Mouse (Mus musculus) heart, adult 2 months (tissue): ENCODE data around the gene Agt. TPM values are rescaled to one million over a fixed set of nuclear protein-coding genes. Genes with fewer than 3 reads are reported as not detected.

Experiments used
- DNase-seq, 2 experiments: peaks; one replicate each; pipeline ENCODE4 v3.0.0; 2021
- H3K27ac ChIP-seq: fragments of 200-600 bp; 2 replicates; pipeline ENCODE4 v1.8.1; 2022
- H3K27me3 ChIP-seq: fragments of 200-500 bp; 2 replicates; pipeline ENCODE4 v1.6.1; 2012; ENCODE audit warnings: mild to moderate bottlenecking, low read length, inconsistent platforms, mixed read lengths; ENCODE audit not compliant: control insufficient read depth, insufficient read depth
- H3K36me3 ChIP-seq: fragments of 200-500 bp; 2 replicates; pipeline ENCODE4 v1.6.1; 2012; ENCODE audit warnings: low read length, inconsistent platforms; ENCODE audit not compliant: control insufficient read depth, insufficient read depth
- H3K4me1 ChIP-seq: fragments of 200-500 bp; 2 replicates; pipeline ENCODE4 v1.6.1; 2011; ENCODE audit warnings: low read length; ENCODE audit not compliant: control insufficient read depth, insufficient read depth
- H3K4me3 ChIP-seq: fragments of 200-600 bp; 2 replicates; pipeline ENCODE4 v1.8.1; 2022
- H3K79me2 ChIP-seq: fragments of 200-500 bp; replicated peaks from 2 replicates; pipeline ENCODE4 v1.6.1; 2012; ENCODE audit warnings: mild to moderate bottlenecking, inconsistent platforms, low read length, moderate library complexity, mixed read lengths; ENCODE audit not compliant: control insufficient read depth, insufficient read depth
- H3K9ac ChIP-seq: fragments of 200-500 bp; 2 replicates; pipeline ENCODE4 v1.6.1; 2012; ENCODE audit warnings: low read depth, mild to moderate bottlenecking, control low read depth, inconsistent platforms, low read length, mixed read lengths
- CTCF ChIP-seq: fragments of 200-600 bp; IDR thresholded peaks from 2 replicates; pipeline ENCODE4 v1.8.1; 2022; ENCODE audit warnings: antibody characterized with exemption, mild to moderate bottlenecking, moderate library complexity
- EP300 ChIP-seq: fragments of 200-500 bp; IDR thresholded peaks from 2 replicates; pipeline ENCODE4 v1.6.1; 2011; ENCODE audit warnings: low read depth, low read length, control low read depth; ENCODE audit not compliant: insufficient read depth
- POLR2A ChIP-seq: fragments of 200-500 bp; IDR thresholded peaks from 2 replicates; pipeline ENCODE4 v1.6.1; 2011; ENCODE audit warnings: mild to moderate bottlenecking, low read depth, low read length, control low read depth; ENCODE audit not compliant: insufficient read depth
- WGBS: fragments of 180-500 bp; shearing (Covaris S2); methylation state at CpG from one replicate; pipeline ENCODE4 v1.1.7; 2018; 5-methylcytosine and 5-hydroxymethylcytosine counted together
- intact Hi-C: fragments of 180-260 bp; cut with DNase I; formaldehyde crosslinking; loops from one replicate; pipeline ENCODE4 v1.15.1; 2025
- polyA plus RNA-seq: library from polyadenylated mRNA; depleted of rRNA; stranded (reverse); fragments of >200 nt; gene quantifications from 2 replicates; pipeline ENCODE4 v1.2.3, GENCODE M21; 2012
- total RNA-seq, 2 experiments: library from RNA; stranded (reverse); gene quantifications; 2 replicates each; pipeline ENCODE4 v1.2.3; 2021

The Agt gene
- total and polyA plus RNA-seq, 3 experiments: 9.4 to 10.5 (median 10.3) TPM

- DNase-seq: no peak
Measured at GRCm38 (mm10) chr8:124532626-124533025, 36.9 kb downstream of the Agt start.

DNA sequence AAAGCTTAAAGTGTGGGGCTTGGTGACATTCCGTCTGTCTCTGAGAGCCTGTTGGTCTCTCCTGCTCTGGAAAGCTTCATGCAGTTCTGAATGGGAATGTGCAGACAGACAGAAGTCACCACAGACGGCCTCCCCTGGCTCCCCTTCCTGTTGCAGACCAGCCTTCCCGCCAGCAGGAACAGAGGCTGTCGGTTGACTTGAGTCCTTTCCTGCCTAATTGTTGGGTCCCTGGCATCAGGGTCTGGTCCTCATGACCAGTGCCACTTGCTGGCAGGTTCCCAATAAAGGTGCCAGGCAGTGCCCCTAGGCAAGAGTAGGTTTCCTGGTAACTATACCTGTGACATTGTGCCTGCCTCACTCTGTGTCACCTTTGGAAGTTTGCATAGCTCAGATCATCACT, 38.5 kb downstream of the Agt start:
- Histone ChIP-seq H3K79me2 (peaks cover 2% of the 10 kb centered on the region; the same call in 1 of the 2 replicates), H3K9ac (no peak overlapping the region), H3K4me3 (no peak overlapping the region), H3K27ac (no peak overlapping the region), H3K27me3 (no peaks in the 10 kb centered on the region), H3K36me3 (no peaks in the 10 kb centered on the region), H3K4me1 (no peaks in the 10 kb centered on the region)
- intact Hi-C loops: no loop called here
- WGBS: 68% methylated on average over 4 of the region's 4 CpGs
- TF ChIP-seq POLR2A: no peak
- TF ChIP-seq CTCF: no peak
- TF ChIP-seq EP300: no peak
- no peak for DNase-seq

More at GRCm38 (mm10) chr8:124532626-124533025, 36.9 kb downstream of the Agt start:
- Histone ChIP-seq H3K4me3 (no peak overlapping the region), H3K27me3 (no peaks in the 10 kb centered on the region), H3K36me3 (no peaks in the 10 kb centered on the region), H3K4me1 (no peaks in the 10 kb centered on the region), H3K27ac (no peak overlapping the region), H3K9ac (no peak overlapping the region), H3K79me2 (no peaks in the 10 kb centered on the region)
- intact Hi-C loops: no loop called here
- TF ChIP-seq POLR2A (no peak), EP300 (no peak), CTCF (no peak)
- 97% methylated on average over 3 of the region's 3 CpGs for WGBS

GRCm38 (mm10) chr8:124530556-124530955, 39.0 kb downstream of the Agt start:
- H3K27ac ChIP-seq: no peak overlapping the region
- DNase-seq: no peak
- 65% methylated on average over 7 of the region's 7 CpGs for WGBS
- no peaks in the 10 kb centered on the region for H3K4me1 ChIP-seq
- H3K36me3 ChIP-seq: no peaks in the 10 kb centered on the region
- no peak overlapping the region for H3K4me3 ChIP-seq
- peaks cover 2% of the 10 kb centered on the region; the same call in 1 of the 2 replicates for H3K79me2 ChIP-seq
- TF ChIP-seq EP300 (no peak), POLR2A (no peak), CTCF (no peak)
- no peak overlapping the region for H3K9ac ChIP-seq
- intact Hi-C loops: no loop called here
- no peaks in the 10 kb centered on the region for H3K27me3 ChIP-seq

DNA sequence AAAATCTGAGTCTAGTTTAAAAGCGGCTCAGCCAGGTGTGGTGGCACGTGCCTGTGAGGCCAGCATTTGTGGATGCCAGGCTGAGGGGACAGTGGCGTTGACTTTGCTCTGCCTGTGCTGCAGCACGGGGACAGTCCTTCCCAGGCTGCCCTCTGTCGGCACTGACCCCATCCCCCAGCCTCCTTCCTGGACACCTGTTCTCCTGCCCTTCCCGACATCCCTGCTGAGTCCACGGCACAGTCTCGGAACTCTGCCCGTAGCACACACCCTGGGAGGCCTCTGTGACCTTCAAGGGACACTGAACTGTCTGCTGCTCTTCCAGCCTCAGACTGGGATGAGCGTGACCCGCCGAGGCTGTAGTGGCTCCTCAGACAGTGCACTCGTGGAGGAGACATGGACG, 39.4 kb downstream of the Agt start:
- no peak for TF ChIP-seq CTCF
- Histone ChIP-seq H3K4me3 (no peak overlapping the region), H3K79me2 (peaks cover 2% of the 10 kb centered on the region; the same call in 1 of the 2 replicates), H3K27me3 (no peaks in the 10 kb centered on the region), H3K9ac (no peak overlapping the region), H3K4me1 (no peaks in the 10 kb centered on the region), H3K36me3 (no peaks in the 10 kb centered on the region), H3K27ac (no peak overlapping the region)
- intact Hi-C loops: no loop called here
- 73% methylated on average over 14 of the region's 14 CpGs for WGBS
- peak in 1 of 2 experiments; percentile 7 for DNase-seq

DNA sequence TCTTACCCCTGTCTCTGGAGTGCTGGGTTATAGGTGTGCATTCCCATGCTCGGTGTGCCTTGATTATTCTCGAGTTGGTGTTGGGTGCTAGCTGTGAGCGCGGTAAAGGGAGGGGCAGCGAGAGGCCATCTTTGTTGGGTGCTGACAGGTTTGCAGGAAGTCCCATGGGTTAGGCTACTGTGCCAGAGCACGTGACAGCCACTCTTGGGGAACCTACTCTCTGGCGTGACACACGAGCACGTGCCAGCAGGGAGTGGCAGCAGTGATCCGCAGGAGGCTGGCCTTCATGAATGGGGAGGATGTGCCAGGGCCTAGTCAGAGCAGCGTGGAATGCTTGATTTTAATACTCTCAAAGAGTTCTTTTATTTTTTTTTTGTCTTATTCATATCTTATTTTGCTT, 43.2 kb downstream of the Agt start:
- Histone ChIP-seq H3K36me3 (no peaks in the 10 kb centered on the region), H3K4me3 (no peak overlapping the region), H3K79me2 (peaks cover 6% of the 10 kb centered on the region), H3K4me1 (peaks cover 6% of the 10 kb centered on the region), H3K27ac (no peak overlapping the region), H3K27me3 (no peaks in the 10 kb centered on the region), H3K9ac (no peak overlapping the region)
- TF ChIP-seq POLR2A (no peak), EP300 (no peak), CTCF (no peak)
- WGBS: 85% methylated on average over 11 of the region's 11 CpGs
- no peak for DNase-seq
- intact Hi-C loops: no loop called here

DNA sequence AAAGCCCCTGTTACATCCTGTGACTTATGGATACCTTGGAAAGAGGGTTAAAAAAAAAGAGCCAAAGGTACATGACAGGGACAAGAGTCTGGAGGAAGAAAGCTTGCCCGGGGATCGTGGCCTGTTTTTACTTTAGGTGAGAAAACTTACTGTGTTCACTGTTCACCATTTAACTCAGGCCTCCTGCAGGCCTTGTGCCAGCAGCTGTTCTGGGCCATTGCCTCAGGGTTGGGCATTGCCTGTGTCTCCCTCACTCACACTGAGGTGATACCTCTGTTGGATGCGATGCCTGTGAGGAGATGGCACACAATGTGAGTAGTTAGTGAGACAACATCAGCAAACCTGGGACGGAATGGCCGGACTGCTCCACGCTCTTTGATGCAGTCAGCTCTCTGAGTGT, 47.6 kb downstream of the Agt start:
- intact Hi-C loops: no loop called here
- no peak for DNase-seq

More for the DNA sequence above, 47.6 kb downstream of the Agt start:
- H3K36me3 ChIP-seq: no peaks in the 10 kb centered on the region
- H3K79me2 ChIP-seq: peaks cover 9% of the 10 kb centered on the region
- H3K27ac ChIP-seq: no peak overlapping the region
- no peak overlapping the region for H3K4me3 ChIP-seq
- peaks cover 6% of the 10 kb centered on the region for H3K4me1 ChIP-seq
- H3K9ac ChIP-seq: no peak overlapping the region
- 0 out of 2 replicates have a peak, but pooled peaks cover 1% of the 10 kb centered on the region for H3K27me3 ChIP-seq
- no peak for TF ChIP-seq POLR2A
- TF ChIP-seq EP300: no peak
- TF ChIP-seq CTCF: no peak
- WGBS: 88% methylated on average over 6 of the region's 6 CpGs
